Mouse (Mus musculus) layer of hippocampus, adult 18-20 months (tissue): ENCODE measurements at regions not wholly inside any gene's neighbourhood (a gene's known extent, or its start where the extent isn't known, plus 50 kb on each side); places are given as distances from the start of the nearest gene placed in this dataset.

Experiments
- DNase-seq, 2 experiments: peaks; one replicate each; pipeline ENCODE4 v3.0.0; 2022; ENCODE audit warnings: low spot score in 2 of 2
- microRNA-seq, 2 experiments: library from miRNA; unstranded; fragments of <30 nt; microRNA quantifications; one replicate each; pipeline ENCODE4 v1.2.0; 2021

- DNase-seq = no peak
Observed at GRCm38 (mm10) chr6:133170548-133170947, 65.8 kb downstream of the Smim10l1 start.

- DNase-seq = no peak
Observed at GRCm38 (mm10) chr6:133171286-133171685, 66.6 kb downstream of the Smim10l1 start.

DNA sequence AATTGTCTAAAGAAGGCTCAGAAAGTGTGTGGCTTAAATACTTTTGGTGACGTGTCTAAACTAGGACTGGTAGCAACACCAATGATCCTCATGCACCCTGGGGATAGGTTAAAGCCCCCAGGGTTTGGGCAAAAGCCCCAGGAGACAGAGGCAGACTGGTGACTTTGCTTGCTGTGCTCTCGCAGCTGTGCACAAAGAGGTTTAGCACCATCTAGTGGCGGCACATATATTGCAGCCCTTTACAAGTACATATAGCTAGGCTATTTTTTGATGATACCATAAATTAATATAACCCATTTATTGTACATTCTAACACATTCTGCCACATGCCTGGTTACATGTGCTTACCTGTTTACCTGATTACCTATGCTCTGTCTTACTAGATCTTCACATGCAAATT lies 85.8 kb upstream of the 5530400C23Rik start:
- DNase-seq = peak; percentile 18 to 75

Small RNA genes lying in the stretch of these regions (microRNA-seq; reads per million reads assigned to microRNA genes)
- 0 reads per million in 2 experiments for gene Gm23403
- 0 reads per million in 2 experiments for gene Gm25019
